Mouse (Mus musculus): ENCODE results near the gene Col23a1. TPM values are rescaled to one million over a fixed set of nuclear protein-coding genes. Genes with fewer than 3 reads are reported as not detected.
A peak's percentile ranks its signal among the peaks of the same experiment; 100 is the strongest.
"Not testable (repeated sequence)": the region's sequence is repeated elsewhere in the genome, so short reads cannot be mapped to it uniquely, and the experiment has no call there.

Col23a1 gene
- total RNA-seq, 1 experiment from 2014 or later, result 7.2 TPM

GRCm38 (mm10) chr11:51593368-51593767 is 303.6 kb downstream of the Col23a1 start:
- DNase-seq, result no peak

- DNase-seq, result no peak
These were observed 304.1 kb downstream of the Col23a1 start for GRCm38 (mm10) chr11:51593849-51594248.

DNA sequence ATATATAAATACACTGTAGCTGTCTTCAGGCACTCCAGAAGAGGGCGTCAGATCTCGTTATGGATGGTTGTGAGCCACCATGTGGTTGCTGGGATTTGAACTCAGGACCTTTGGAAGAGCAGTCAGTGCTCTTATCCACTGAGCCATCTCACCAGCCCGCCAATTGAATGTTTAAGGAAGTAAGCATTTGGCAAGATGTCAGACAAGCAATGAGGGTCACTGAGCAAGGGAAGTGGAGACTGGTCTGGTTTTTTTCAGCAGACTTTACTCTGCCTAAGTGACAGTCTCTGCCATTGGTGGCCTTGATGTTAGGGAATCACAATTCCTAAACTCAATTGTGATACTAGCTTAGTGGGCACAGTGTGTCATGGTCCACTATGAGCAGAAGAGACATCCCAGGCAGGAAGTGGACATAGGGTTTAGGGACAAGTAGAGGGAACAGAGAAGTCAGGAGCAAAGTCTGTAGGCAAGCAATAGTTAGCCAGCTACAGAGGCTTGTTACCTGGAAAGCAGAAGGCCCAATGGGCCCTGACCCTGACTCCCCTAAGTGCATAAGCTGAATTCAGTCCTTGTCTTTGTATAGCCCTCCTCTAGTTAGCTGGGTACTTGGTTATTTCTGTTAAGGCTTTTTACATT is 305.1 kb downstream of the Col23a1 start:
- DNase-seq, result no peak

DNA sequence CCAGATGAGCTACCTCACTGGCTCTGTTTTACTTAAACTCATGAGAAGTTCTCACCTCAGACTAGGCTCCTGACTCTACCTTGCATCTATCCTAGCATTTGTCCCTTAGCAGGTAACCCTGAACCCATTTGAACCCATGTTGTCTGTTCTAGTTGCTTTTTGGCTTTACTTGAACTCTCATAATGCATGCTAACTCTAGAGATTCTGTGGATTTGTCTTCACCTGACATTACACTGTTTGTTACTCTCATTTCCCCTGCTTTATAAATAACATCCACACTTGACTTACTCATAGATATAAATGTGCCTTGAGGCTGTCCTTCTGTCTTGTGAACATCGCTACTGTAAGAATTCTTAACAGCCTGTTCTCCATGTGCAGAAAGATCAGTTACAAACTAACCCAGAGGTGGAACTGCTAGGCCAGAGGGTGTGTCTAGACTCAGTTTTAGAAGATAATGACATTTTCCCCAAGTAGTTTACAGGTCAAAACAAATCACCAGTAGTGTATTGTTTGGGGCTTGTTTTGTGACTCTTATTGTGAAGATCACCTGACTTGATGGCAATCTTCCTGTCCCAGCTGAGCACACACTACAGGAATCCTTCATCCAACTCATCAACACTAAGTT is 305.9 kb downstream of the Col23a1 start:
- DNase-seq, result no peak

GRCm38 (mm10) chr11:51597553-51597952 is 307.8 kb downstream of the Col23a1 start:
- no peak for DNase-seq

DNA sequence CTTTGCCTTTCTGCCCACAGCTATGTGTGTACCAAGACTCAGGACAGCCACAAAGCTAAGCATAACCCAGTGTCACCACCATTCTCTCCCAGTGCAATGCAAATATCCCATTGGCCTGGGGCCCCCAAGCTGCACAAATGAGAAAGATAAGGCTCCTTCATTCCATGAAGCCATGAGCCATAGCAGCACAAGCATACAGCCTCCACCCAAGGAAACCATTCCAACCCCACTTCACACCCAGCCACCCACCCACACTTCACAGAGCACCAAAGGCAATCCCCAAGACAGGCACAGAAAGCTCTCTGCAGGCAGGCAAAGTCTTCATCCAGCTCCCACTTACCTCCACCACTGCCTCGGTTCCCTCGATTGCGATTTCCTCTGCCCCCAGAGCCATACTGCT is 312.5 kb downstream of the Col23a1 start:
- no peak for DNase-seq

- peak; percentile 96 for DNase-seq
These were observed 316.1 kb downstream of the Col23a1 start for GRCm38 (mm10) chr11:51605602-51606446.

GRCm38 (mm10) chr11:51606447-51607095 is 316.9 kb downstream of the Col23a1 start, which contains the start of gene Hnrnpab:
TSS of gene Hnrnpab (minus strand) at chr11:51606847.
- DNase-seq, result peak; percentile 98

GRCm38 (mm10) chr11:51607096-51607738 is 317.5 kb downstream of the Col23a1 start:
- DNase-seq, result no peak

DNA sequence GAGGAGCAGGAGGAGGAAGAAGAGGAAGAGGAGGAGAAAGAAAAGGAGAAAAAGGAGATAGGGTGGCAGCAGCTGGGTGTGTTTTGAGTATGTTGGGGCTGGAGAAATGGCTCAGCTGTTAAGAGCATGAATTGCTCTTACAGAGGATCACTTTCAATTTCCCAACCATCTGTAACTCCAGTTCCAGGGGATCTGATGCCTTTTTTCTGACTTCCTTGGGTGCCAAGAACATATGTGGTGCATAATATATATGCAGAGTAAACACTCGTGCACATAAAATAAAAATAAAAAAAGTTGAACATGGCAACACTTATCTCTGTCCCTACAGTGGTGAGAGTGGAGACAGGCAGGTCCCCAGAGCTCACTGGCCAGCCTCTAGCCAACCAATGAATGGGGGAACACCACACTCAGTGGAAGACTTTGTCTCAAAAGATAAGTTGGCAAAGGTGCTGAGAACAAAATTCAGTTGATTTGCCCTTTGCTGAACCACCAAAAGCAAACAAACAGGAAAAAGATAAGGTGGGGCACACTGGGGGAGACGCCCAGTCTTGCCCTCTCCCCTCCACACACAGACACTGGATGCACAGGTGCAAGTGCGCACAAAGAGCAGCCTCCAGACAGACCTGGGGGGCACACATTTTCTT is 319.7 kb downstream of the Col23a1 start:
- DNase-seq, result no peak

GRCm38 (mm10) chr11:51609940-51610339 is 320.2 kb downstream of the Col23a1 start:
- not testable (repeated sequence) for DNase-seq

- DNase-seq, result no peak
These were observed 324.5 kb downstream of the Col23a1 start for GRCm38 (mm10) chr11:51614256-51614655.

GRCm38 (mm10) chr11:51615129-51615528 is 325.4 kb downstream of the Col23a1 start:
- peak; percentile 46 for DNase-seq

DNA sequence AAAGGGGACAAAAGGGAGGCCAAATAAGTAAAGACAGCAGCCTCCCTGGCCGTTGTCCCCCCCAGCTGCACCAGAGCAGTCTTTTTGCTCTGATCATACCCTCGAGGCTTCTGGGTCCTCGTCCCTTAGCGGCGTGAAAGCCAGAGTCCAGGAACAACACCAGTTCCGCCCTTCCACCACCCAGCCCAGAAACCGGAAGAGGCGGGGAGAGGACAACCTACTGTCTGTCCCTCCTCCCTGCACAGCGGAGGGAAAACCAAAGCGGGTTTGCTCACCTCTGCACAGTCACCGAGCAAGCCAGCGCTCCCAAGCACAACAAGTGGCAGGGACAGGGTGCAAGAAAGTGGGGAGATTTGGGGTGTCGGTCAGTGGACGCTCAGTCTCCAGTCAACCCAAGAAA is 325.9 kb downstream of the Col23a1 start:
- peak; percentile 91 for DNase-seq

DNA sequence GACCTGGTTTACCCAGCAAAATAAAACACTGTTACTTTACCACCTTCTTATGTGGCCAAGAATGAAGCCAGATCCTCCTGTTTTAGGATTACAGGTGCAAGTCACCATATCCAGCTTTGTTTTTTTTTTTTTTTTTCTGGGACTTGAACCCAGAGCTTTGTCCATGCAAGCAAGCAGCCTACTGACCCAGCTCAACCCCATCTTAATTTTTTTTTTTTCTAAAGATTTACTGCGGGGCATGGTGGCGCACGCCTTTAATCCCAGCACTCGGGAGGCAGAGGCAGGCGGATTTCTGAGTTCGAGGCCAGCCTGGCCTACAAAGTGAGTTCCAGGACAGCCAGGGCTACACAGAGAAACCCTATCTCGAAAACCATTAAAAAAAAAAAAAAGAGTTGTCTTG is 326.4 kb downstream of the Col23a1 start:
- not testable (repeated sequence) for DNase-seq

GRCm38 (mm10) chr11:51617693-51618092 is 328.0 kb downstream of the Col23a1 start:
- DNase-seq, result peak; percentile 83

DNA sequence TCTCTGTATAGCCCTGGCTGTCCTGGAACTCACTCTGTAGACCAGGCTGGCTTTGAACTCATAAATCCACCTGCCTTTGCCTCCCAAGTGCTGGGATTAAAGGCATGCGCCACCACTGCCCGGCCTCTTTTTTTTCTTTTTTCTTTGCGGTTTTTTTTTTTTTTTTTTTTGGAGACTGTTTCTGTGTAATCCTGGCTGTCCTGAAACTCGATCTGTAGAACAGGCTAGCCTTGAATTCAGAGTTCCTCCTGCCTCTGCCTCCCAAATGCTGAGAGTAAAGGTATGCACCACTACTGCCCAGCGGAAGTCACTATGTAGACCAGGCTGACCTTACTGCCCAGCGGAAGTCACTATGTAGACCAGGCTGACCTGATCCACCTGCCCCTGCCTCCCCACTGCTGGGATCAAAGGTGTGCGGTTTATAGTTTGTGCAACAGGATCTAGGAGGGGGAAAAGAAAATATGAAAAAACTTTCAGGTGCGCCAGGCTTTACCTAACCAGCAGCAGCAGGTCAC is 329.2 kb downstream of the Col23a1 start:
- DNase-seq, result no peak

- peak; percentile 98 for DNase-seq
These were observed 329.8 kb downstream of the Col23a1 start, which contains the start of gene Nhp2 for GRCm38 (mm10) chr11:51619409-51620060. TSS of gene Nhp2 (plus strand) at chr11:51619735.

GRCm38 (mm10) chr11:51620084-51620483 is 330.4 kb downstream of the Col23a1 start:
- no peak for DNase-seq

DNA sequence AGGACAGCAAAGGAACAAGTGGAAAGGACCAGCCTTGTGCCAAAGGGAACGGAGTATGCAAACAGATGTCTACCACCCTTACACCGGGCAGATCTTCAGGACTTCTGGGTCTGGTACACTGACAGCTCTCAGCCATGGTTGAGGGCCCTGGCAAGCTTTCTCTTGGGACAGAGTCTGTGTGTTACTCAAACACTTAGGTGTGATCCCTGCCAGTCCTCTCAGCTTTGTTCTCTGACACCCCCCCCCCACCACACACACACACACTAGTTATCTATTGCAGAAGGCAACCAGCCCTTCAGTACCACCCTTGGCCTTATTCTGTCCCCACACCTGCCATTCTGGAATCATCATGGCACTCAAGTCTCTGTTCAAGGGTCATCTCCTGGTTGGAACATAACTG is 332.1 kb downstream of the Col23a1 start:
- DNase-seq, result no peak
